Mouse (Mus musculus) frontal cortex, adult 2 months (tissue): Measurements from ENCODE around the gene Gm8020. TPM values are rescaled to one million over a fixed set of nuclear protein-coding genes. Genes with fewer than 3 reads are reported as not detected.
"Not testable (repeated sequence)": the region's sequence is repeated elsewhere in the genome, so short reads cannot be mapped to it uniquely, and the experiment has no call there.

ENCODE experiments used
- DNase-seq, 2 experiments: peaks; one replicate each; pipeline ENCODE4 v3.0.0; 2022; ENCODE audit warnings: low spot score in 1 of 2; ENCODE audit errors: extremely low spot score in 1 of 2
- polyA plus RNA-seq: library from polyadenylated mRNA; depleted of rRNA; stranded (reverse); fragments of >200 nt; gene quantifications from 2 replicates; pipeline ENCODE4 v1.2.3, GENCODE M21; 2012; rRNA removed

Gene Gm8020
- polyA plus RNA-seq = not detected in 2 replicates

GRCm38 (mm10) chr14:42502249-42502648 is at the start of gene Gm8020:
Gene Gm8020 (minus strand): TSS chr14:42502349.
- not testable (repeated sequence) for DNase-seq

GRCm38 (mm10) chr14:42543170-42543701 is 41.1 kb upstream of the Gm8020 start:
- DNase-seq = peak; percentile 49 to 67

GRCm38 (mm10) chr14:42542316-42543169 is 40.4 kb upstream of the Gm8020 start:
- not testable (repeated sequence) for DNase-seq

- DNase-seq = not testable (repeated sequence)
Observed at GRCm38 (mm10) chr14:42524182-42524581, 22.0 kb upstream of the Gm8020 start, which contains the start of gene Gm8024. Gene Gm8024 (minus strand): TSS chr14:42524282.

GRCm38 (mm10) chr14:42463581-42463980 is 38.6 kb downstream of the Gm8020 start, which contains the start of gene Gm8011:
Gene Gm8011 (plus strand): TSS chr14:42463881.
- not testable (repeated sequence) for DNase-seq

Other genes with a start within 250 kb of the Gm8020 start
- not detected in 2 replicates for gene Gm17026, start 242.3 kb downstream of the Gm8020 start, polyA plus RNA-seq
- not detected in 2 replicates for gene Gm9611, start 205.0 kb downstream of the Gm8020 start, polyA plus RNA-seq
- gene Gm7995, start 192.1 kb downstream of the Gm8020 start, polyA plus RNA-seq = not detected in 2 replicates
- gene Gm8005, start 62.7 kb downstream of the Gm8020 start, polyA plus RNA-seq = not detected in 2 replicates
- gene Gm8011, start 38.5 kb downstream of the Gm8020 start, polyA plus RNA-seq = not detected in 2 replicates
- 0.14 and 0.19 TPM in 2 replicates for gene Gm8024, start 21.9 kb upstream of the Gm8020 start, polyA plus RNA-seq
- not detected in 2 replicates for gene Gm17124, start 97.5 kb upstream of the Gm8020 start, polyA plus RNA-seq
- gene Gm3633, start 139.6 kb upstream of the Gm8020 start, polyA plus RNA-seq = not detected in 2 replicates
- gene Gm10378, start 153.6 kb upstream of the Gm8020 start, polyA plus RNA-seq = 0.08 TPM in 1 of 2 replicates, not detected in the other